Mouse (Mus musculus): ENCODE results near the gene Ccr5.
"Not testable (repeated sequence)": the region's sequence is repeated elsewhere in the genome, so short reads cannot be mapped to it uniquely, and the experiment has no call there.

Gene Ccr5

GRCm38 (mm10) chr9:124121387-124122184 lies at the start of gene Ccr5:
Gene Ccr5, plus strand, starts transcription at chr9:124121543.
- no peak for DNase-seq (ENCODE audit: low spot score)

GRCm38 (mm10) chr9:124079803-124080202 lies 41.5 kb upstream of the Ccr5 start:
- no peak for DNase-seq (ENCODE audit: low spot score)

- DNase-seq (ENCODE audit: low spot score) = not testable (repeated sequence)
Observed at GRCm38 (mm10) chr9:124080471-124080870, 40.9 kb upstream of the Ccr5 start.

GRCm38 (mm10) chr9:124090441-124090840 lies 30.9 kb upstream of the Ccr5 start:
- DNase-seq (ENCODE audit: low spot score) = no peak

- no peak for DNase-seq (ENCODE audit: low spot score)
Observed at GRCm38 (mm10) chr9:124099127-124099526, 22.2 kb upstream of the Ccr5 start.

GRCm38 (mm10) chr9:124100357-124100756 lies 21.0 kb upstream of the Ccr5 start:
- DNase-seq (ENCODE audit: low spot score) = no peak

- no peak for DNase-seq (ENCODE audit: low spot score)
Observed at GRCm38 (mm10) chr9:124101723-124102122, 19.6 kb upstream of the Ccr5 start, which contains the start of gene Ccr2. Gene Ccr2, plus strand, starts transcription at chr9:124101950.

GRCm38 (mm10) chr9:124103199-124103598 lies 18.1 kb upstream of the Ccr5 start:
- DNase-seq (ENCODE audit: low spot score) = no peak

- no peak for DNase-seq (ENCODE audit: low spot score)
Observed at GRCm38 (mm10) chr9:124105196-124105595, 16.1 kb upstream of the Ccr5 start.

- no peak for DNase-seq (ENCODE audit: low spot score)
Observed at GRCm38 (mm10) chr9:124107232-124107631, 14.1 kb upstream of the Ccr5 start.

GRCm38 (mm10) chr9:124108356-124109127 lies 12.8 kb upstream of the Ccr5 start:
- no peak for DNase-seq (ENCODE audit: low spot score)

GRCm38 (mm10) chr9:124111997-124112396 lies 9.3 kb upstream of the Ccr5 start:
- no peak for DNase-seq (ENCODE audit: low spot score)

- no peak for DNase-seq (ENCODE audit: low spot score)
Observed at GRCm38 (mm10) chr9:124112591-124113239, 8.6 kb upstream of the Ccr5 start.

GRCm38 (mm10) chr9:124113777-124114176 lies 7.6 kb upstream of the Ccr5 start:
- DNase-seq (ENCODE audit: low spot score) = no peak

- no peak for DNase-seq (ENCODE audit: low spot score)
Observed at GRCm38 (mm10) chr9:124118489-124118888, 2.9 kb upstream of the Ccr5 start.

- no peak for DNase-seq (ENCODE audit: low spot score)
Observed at GRCm38 (mm10) chr9:124125576-124125975, 4.2 kb downstream of the Ccr5 start.

- DNase-seq (ENCODE audit: low spot score) = no peak
Observed at GRCm38 (mm10) chr9:124126373-124126772, 5.0 kb downstream of the Ccr5 start.

- no peak for DNase-seq (ENCODE audit: low spot score)
Observed at GRCm38 (mm10) chr9:124127412-124127811, 6.1 kb downstream of the Ccr5 start.

- peak; percentile 55 for DNase-seq (ENCODE audit: low spot score)
Observed at GRCm38 (mm10) chr9:124128379-124128778, 7.0 kb downstream of the Ccr5 start.

- DNase-seq (ENCODE audit: low spot score) = not testable (repeated sequence)
Observed at GRCm38 (mm10) chr9:124132899-124133298, 11.6 kb downstream of the Ccr5 start.

- not testable (repeated sequence) for DNase-seq (ENCODE audit: low spot score)
Observed at GRCm38 (mm10) chr9:124134919-124135318, 13.6 kb downstream of the Ccr5 start.

- no peak for DNase-seq (ENCODE audit: low spot score)
Observed at GRCm38 (mm10) chr9:124137619-124138018, 16.3 kb downstream of the Ccr5 start.
